Mouse (Mus musculus) sigmoid colon, adult 10 weeks (tissue): ENCODE data around the gene Fgf16. TPM values are rescaled to one million over a fixed set of nuclear protein-coding genes. Genes with fewer than 3 reads are reported as not detected.

ENCODE experiments used
- polyA plus RNA-seq: library from polyadenylated mRNA; stranded (reverse); fragments of 350-450 nt; fragmentation: Illumina TruSeq; extraction: RNeasy Lipid Tissue Mini Kit (QIAGEN cat#74804); gene quantifications from one replicate; pipeline ENCODE4 v1.2.3, GENCODE M21; 2014; ENCODE audit warnings: low read depth, low replicate concordance

The Fgf16 gene
- polyA plus RNA-seq = 0.25 TPM

GRCm38 (mm10) chrX:105764162-105765004, at the start of gene Fgf16:
TSS of gene Fgf16 (plus strand) at chrX:105764279.

Other genes with a start within 250 kb of the Fgf16 start
- gene Atrx, start 165.1 kb downstream of the Fgf16 start, polyA plus RNA-seq = 210 TPM
- gene Magt1, start 247.6 kb downstream of the Fgf16 start, polyA plus RNA-seq = 151 TPM